Mouse (Mus musculus) G1E (cell line): ENCODE data around the gene Mad1l1.

Experiments
- CTCF ChIP-seq: IDR thresholded peaks from 2 replicates; pipeline ENCODE4 v1.5.1; 2012; ENCODE audit warnings: low read depth, low read length, inconsistent platforms, mixed read lengths
- GATA1 ChIP-seq: IDR thresholded peaks from 2 replicates; pipeline ENCODE4 v1.6.1; 2012; ENCODE audit warnings: borderline replicate concordance, low read length, inconsistent platforms, mixed read lengths

- TF ChIP-seq CTCF: no peak
- TF ChIP-seq GATA1: no peak
Observed at GRCm38 (mm10) chr5:140157886-140158627, 163.3 kb downstream of the Mad1l1 start.
